Mouse (Mus musculus) MN1 (cell line): ENCODE measurements around the gene Fmnl1.
A peak's percentile ranks its signal among the peaks of the same experiment; 100 is the strongest.
"Not testable (repeated sequence)": the region's sequence is repeated elsewhere in the genome, so short reads cannot be mapped to it uniquely, and the experiment has no call there.

Experiments
- DNase-seq: peaks from one replicate; pipeline ENCODE4 v3.0.0-alpha.2; 2016; ENCODE audit warnings: low spot score

Gene Fmnl1

GRCm38 (mm10) chr11:103184891-103185290 lies 14.0 kb downstream of the Fmnl1 start:
- peak; percentile 55 for DNase-seq

DNA sequence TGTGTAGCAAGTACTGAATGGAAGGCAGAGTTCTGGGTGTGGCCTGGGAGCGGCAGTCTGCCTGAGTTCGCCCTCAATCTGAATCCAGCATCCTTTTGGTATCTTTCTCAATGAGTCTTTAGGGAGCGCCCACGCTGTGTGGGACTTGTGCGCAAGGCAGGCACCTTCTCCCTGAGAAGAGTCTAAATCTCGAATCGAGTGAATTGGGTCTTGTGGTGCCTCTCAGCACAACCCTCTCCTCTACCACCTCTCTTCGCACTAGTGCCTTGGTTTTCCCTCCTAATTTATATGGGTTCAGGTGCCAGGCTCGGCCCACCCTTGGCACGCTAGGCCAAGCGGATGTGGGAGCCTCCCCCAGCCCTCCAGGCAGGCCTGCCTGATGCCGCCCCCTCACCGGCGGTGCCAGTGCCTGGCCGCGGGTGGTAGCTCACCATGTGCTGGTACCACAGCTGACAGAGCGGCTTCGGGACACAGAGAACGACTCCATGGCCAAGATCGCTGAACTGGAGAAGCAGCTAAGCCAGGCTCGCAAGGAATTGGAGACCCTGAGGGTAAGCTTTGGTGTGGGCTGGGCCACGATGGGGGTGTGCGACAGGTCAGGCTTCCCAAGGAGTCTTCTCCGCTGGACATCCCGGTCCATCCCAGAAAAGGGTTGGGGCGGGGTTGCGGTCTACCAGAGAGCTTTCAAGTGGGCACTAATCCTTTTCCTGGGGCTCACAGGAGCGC lies 21.5 kb downstream of the Fmnl1 start:
- no peak for DNase-seq

- DNase-seq: no peak
Measured at GRCm38 (mm10) chr11:103192956-103193824, 22.3 kb downstream of the Fmnl1 start.

- no peak for DNase-seq
Measured at GRCm38 (mm10) chr11:103193825-103194168, 22.9 kb downstream of the Fmnl1 start.

DNA sequence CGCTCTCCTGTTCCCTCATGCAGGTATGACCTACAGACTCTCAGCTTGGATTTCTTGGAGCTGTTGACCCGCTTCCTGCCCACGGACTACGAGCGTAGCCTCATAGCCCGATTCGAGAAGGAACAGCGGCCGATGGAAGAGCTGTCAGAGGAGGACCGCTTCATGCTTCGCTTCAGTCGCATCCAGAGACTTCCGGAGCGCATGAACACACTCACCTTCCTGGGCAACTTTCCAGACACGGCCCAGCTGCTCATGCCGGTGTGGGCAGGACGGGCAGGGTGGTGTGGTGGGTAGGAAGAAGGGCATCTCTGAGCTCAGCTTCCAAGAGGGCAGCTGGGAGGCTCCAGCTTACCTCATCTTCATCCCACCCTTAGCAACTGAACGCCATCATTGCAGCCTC lies 24.3 kb downstream of the Fmnl1 start:
- DNase-seq: no peak

- DNase-seq: no peak
Measured at GRCm38 (mm10) chr11:103195656-103196055, 24.7 kb downstream of the Fmnl1 start.

- DNase-seq: no peak
Measured at GRCm38 (mm10) chr11:103197340-103197739, 26.4 kb downstream of the Fmnl1 start.

- DNase-seq: no peak
Measured at GRCm38 (mm10) chr11:103198339-103198738, 27.4 kb downstream of the Fmnl1 start.

DNA sequence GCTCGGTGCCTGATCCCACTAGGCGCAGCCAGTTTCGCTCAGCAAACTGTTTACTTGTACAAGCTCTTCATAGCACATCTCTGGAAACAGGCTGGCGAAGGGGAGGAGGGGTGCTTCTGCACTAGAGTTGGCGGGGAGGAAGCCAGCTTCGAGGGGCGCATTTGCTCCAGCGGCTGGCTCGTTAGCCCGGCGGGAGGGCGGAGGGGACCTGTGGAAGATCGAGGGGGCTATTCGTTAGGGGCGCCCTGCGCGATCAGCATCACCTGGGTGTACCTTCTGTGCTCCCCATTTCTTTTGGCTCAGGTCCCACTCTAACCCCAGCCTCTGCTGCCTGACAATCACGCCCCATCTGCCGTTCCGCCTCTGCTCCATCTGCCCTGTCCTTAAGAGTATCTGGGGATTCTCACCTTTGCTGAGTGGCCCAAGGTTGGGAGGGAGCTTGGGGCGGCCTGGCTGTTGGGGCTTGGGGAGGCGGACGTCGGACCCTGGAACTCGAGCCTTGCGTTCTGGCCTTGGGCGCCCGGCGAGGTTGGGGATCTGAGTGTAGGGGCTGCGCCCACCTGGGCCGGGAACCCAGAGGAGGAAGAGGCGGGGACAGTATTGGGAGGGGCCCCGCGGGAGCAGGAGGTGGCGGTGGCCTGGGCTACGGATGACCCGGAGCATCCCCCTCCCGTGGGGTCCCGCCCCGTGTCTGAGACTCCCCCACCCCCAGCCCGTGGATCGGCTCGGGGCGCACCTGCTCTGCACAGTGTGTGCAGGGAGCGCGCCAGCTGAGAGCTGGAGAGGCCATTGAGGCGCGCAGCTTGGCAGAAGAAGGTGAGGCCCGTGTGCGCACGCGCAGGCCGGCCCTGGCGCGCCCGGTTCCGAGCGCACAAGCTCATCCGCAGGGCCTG lies 28.2 kb downstream of the Fmnl1 start:
- no peak for DNase-seq

DNA sequence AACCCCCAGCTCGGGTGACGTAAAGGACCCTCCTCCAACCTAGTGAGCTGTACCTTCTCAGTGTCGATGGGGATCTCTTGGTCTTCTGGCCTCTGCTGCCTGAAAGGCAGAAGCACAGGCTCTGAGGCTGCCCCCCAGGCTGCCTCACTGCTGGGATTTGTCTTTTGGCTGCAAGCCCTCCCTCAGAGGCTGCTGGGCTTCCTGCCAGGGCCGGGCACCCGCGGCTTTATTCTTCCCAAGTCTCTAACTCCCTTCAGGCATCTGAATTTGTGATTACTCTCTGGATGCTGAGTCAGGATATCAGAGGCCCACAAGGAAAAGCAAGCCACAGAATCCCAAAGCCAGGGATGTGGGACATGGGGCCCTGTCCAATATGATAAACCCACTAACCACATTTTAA lies 30.8 kb downstream of the Fmnl1 start:
- peak; percentile 79 for DNase-seq

GRCm38 (mm10) chr11:103202376-103202775 lies 31.5 kb downstream of the Fmnl1 start:
- DNase-seq: no peak

DNA sequence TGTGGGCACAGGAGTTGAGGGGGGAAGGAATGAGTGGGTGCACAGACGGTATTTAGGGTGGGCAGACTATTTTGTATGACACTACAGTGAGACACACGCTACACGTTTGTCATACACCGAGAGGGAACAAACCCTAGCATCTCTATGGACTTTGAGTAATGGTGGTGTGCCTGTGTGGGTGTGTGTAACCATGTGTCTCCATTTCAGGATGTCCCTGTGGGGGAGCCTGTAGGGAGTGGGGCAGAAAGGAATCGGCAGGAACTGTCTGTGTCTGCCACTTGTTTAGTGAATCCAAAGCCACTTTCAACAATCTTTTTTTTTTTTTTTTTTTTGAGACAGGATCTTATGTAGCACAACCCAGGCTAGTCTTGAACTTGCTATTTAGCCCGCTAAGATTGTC lies 35.3 kb downstream of the Fmnl1 start:
- no peak for DNase-seq

GRCm38 (mm10) chr11:103208458-103208857 lies 37.6 kb downstream of the Fmnl1 start, which contains the start of gene 1700023F06Rik:
TSS of gene 1700023F06Rik (minus strand) at chr11:103208558.
- no peak for DNase-seq

- DNase-seq: no peak
Measured at GRCm38 (mm10) chr11:103210291-103210690, 39.4 kb downstream of the Fmnl1 start.

GRCm38 (mm10) chr11:103213712-103214111 lies 42.8 kb downstream of the Fmnl1 start:
- DNase-seq: no peak

DNA sequence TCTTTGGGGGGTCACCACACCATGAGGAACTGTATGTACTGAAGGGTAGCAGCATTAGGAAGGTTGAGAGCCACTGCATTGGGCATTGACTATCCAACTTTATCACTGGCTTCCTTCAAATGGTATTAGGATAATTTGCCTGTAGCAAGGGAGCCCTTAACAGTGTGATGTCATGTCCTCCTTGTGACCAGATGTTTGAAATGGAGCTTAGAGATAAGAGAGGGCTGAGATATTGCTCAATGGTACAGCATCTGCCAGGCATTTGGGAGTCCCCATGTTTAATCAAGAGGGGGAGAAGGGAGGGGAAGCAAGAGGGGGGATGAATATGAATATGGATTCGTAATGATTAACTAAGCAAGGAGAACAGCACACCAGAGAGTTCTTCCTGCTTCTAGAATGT lies 44.4 kb downstream of the Fmnl1 start:
- DNase-seq: peak; percentile 13

GRCm38 (mm10) chr11:103217790-103218516 lies 47.0 kb downstream of the Fmnl1 start, which contains the start of gene Spata32:
TSS of gene Spata32 (minus strand) at chr11:103218432.
- peak; percentile 41 for DNase-seq

DNA sequence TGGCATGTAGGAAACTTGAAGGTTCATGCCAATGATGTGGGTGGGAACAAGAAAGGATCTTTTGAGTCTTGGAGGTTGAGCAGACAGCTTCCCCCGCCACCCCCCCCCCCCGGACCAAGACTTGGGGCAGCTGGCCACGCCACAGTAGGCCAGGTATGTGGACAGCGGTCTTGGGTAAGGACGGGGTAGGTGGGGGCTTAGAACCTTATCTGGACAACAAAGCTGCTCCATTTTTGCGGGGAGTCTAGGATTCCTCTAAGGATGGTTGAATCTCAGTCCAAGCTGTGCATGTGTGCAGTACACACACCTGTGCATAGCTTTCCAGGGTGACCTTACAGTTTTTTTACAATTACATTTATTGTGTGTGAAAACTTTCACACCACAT lies 47.6 kb downstream of the Fmnl1 start:
- DNase-seq: no peak

DNA sequence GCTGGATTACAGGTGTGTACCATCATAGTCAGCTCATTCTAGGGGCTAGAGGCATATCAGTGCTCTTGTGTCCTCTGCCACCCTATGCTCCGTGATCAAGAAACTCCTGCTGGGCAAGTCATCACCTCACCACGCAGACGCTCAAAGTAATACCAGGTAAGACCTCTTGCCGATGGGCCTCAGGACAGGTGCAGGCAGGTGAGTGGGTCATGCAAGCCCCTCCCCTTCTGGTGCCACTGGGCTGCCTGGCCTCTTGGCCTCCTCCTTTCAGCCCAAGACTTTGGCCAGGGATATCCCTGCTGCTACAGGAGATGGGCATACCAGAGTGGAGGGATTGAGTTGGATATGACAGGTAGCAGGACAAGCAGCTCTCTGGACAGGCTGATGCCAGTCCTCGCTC lies 48.4 kb downstream of the Fmnl1 start:
- DNase-seq: no peak

- peak; percentile 20 for DNase-seq
Measured at GRCm38 (mm10) chr11:103219995-103220394, 49.1 kb downstream of the Fmnl1 start.

- DNase-seq: no peak
Measured at GRCm38 (mm10) chr11:103221437-103221836, 50.5 kb downstream of the Fmnl1 start.

DNA sequence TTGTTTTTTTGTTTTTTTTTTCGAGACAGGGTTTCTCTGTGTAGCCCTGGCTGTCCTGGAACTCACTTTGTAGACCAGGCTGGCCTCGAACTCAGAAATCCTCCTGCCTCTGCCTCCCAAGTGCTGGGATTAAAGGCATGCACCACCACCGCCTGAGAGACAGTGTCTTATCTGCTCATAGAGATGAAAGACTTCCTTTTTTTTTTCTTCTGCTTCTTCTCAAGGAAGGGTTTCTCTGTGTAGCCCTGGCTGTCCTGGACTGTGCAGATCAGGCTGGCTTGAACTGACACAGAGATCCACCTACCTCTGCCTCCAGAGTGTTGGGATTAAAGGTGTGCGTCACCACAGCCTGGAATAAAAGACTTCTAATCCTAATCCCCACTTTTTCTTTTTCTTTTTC lies 51.8 kb downstream of the Fmnl1 start:
- not testable (repeated sequence) for DNase-seq
